Mouse (Mus musculus) layer of hippocampus, postnatal 14 days (tissue): ENCODE data around the gene Hoxc10. TPM values are rescaled to one million over a fixed set of nuclear protein-coding genes. Genes with fewer than 3 reads are reported as not detected.

Experiments
- DNase-seq, 2 experiments: peaks; one replicate each; pipeline ENCODE4 v3.0.0; 2021 to 2022; ENCODE audit warnings: low spot score in 2 of 2, mixed read lengths in 1 of 2
- total RNA-seq, 2 experiments: library from RNA; stranded (reverse); gene quantifications; 2 replicates each; pipeline ENCODE4 v1.2.3; 2021

The Hoxc10 gene
- total RNA-seq, 2 experiments from 2014 or later = not detected

DNA sequence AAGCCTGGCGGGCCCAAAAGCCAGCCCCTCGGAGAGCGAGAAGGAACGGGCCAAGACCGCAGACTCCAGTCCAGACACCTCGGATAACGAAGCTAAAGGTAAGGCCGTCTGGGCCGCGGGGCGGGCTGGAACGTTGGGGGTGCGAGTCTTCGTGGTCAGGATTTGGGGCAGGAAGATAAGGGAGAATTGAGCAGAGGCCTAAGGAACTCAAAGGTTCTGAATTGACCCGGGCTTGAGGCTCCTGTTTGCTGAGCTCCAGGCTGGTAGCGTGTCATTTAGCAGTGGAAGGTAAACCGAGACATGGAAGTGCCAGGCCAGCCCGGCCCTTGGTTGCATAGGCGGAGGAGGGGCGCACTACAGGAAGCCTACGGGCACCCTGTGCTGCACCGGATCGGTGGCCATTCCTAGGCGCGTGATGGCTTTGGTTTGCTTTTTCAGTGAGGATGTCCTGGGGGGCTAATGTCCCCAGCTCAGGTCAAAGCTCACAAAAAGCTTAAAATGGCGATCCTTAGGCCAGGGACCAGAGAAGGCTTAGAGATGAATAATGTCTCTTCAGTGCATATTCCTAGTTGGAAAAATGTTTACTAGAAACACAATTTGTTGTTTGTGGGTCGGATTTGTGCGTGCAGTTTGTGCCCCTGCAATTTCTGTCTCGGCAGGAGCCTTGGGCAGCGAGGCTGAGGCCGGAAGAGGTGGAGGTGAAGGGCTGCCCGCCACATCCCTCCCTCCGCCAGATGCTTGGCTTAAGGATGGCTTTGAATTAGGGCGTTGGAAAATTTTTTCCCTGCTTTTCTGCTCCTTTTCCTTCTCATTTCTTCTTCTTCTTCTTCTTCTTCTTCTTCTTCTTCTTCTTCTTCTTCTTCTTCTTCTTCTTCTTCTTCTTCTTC, 1.2 kb downstream of the Hoxc10 start:
- DNase-seq = no peak

DNA sequence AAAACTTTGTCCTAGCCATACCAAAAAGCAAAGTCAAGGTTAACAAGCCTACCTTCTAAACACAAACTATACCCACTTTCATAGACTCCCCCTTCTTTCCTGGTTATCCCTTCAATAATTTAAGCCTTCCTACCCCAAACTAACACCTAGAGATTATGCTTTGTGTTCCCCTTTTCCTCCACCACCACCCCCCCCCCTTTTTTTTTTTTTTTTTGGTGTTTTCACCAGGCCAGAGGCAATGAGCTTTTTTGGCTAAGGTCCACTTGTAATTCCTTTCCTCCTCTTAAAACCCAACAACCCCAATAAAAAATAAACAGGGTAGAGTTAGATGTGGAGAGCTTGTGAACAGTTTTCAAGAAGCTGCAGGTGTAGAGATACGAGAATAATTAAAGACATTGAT, 2.7 kb downstream of the Hoxc10 start:
- no peak for DNase-seq

DNA sequence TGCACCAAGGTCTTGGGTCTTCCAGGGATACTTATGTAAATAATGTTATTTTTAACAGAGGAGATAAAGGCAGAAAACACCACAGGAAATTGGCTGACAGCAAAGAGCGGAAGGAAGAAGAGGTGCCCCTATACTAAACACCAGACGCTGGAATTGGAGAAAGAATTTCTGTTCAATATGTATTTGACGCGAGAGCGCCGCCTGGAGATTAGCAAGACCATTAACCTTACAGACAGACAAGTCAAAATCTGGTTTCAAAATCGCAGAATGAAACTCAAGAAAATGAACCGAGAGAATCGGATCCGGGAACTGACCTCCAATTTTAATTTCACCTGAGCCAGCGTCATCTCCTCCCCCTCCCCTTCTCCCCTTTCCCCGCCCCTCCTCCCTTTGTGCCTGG, 4.1 kb downstream of the Hoxc10 start:
- peak in 1 of 2 experiments; percentile 26 for DNase-seq

DNA sequence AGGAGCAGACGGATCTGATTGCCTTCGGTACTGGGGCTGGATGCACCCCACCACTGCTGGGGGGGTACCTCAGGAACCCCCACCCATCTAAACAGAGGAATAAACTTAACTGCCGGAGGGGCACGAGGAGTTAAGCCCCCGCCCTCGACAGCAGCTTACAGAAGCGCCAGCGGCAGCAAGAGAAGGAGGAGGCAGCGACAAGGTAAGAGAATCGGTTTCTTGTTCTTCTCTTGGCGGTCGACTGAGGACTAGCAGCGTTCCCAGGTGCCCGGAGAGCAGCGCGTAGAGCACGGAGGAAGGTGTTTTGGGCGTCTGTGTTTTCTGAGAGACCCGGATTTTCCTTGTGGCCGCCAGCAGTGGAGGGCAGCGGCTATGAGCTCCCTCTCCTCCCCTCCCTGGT, 5.7 kb downstream of the Hoxc10 start:
- no peak for DNase-seq

DNA sequence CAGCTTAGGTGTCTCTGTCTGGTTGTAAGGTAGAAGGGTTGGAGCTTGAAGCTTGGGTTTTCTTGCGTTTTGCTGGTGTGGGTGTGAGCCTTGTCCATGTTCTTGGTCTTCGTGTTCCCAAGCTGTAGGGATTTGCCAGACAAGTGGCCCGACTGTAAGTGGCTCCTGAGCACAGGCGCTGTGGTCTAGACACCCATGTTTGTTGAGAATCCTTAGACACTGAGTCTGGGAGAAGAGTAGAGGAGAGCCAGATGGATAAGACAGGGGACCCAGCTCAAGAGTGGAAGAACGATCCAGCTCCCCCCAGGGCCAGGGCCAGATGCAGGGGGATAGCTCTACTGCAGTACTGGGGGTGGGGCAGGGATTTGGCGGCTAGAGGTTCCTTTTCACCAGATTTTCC, 6.2 kb downstream of the Hoxc10 start:
- DNase-seq = no peak

DNA sequence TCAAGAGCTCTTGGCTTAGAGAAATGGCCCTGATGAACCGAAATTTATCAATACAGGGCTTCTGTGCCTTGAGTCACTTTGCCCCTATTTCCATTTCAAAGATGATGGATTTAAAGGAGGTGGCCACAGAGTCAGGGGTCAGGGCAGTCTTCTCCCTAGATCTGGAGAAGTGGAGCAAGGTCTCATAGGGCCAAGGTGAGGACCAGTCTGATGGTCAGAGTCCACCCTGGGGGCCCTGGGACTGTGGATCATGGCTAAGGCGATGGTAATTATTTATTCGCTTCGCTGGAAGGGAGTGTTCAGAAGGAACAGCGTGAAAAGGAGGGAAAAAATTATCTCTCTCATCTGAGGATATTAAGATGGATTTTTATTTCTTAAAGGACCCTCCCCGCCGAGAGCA, 8.4 kb downstream of the Hoxc10 start:
- no peak for DNase-seq

DNA sequence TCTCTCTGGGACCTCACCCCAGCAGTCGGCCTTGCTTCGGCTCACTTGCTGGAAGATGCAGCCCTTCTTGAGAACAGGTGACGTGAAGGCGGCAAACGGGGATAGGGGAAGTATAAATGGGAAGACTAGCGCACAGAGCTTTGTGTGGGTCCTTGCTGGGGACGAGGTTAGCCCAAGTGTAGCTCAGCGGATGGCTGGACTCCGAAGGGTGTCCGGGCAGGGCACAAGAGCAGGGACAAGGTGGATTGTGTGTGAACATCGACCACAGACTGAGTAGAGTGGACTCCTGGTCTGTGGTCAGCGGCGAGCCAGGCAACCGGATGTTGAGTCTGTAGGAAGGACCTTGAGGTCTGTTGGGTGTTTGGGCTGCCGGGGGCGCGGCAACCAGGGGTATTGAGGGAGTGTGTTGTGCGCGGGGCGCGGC, 9.1 kb downstream of the Hoxc10 start:
- DNase-seq = no peak

DNA sequence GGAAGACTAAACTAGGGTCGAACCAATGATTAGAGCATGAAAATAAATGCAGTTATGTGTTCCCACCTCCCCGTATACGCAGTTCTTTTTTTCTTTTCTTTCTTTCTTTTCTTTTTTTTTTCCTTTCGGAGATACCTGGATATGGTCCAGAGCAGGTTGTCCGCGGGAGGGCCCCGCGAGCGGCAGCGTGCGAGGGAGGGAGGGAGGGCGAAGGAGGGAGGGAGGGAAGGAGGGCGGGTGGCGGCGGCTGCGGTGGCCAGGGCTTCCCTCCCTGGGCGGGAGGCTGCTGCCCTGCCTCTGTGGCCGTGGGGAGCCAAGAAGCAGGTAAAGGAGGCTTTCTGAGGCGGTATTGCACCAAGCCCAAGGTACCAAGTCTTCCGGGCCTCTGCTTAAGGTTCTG, 9.6 kb downstream of the Hoxc10 start, which contains the start of gene Hoxc9:
TSS of gene Hoxc9 (plus strand) at position 269 of the 400 bp plus-strand sequence.
- DNase-seq = no peak

DNA sequence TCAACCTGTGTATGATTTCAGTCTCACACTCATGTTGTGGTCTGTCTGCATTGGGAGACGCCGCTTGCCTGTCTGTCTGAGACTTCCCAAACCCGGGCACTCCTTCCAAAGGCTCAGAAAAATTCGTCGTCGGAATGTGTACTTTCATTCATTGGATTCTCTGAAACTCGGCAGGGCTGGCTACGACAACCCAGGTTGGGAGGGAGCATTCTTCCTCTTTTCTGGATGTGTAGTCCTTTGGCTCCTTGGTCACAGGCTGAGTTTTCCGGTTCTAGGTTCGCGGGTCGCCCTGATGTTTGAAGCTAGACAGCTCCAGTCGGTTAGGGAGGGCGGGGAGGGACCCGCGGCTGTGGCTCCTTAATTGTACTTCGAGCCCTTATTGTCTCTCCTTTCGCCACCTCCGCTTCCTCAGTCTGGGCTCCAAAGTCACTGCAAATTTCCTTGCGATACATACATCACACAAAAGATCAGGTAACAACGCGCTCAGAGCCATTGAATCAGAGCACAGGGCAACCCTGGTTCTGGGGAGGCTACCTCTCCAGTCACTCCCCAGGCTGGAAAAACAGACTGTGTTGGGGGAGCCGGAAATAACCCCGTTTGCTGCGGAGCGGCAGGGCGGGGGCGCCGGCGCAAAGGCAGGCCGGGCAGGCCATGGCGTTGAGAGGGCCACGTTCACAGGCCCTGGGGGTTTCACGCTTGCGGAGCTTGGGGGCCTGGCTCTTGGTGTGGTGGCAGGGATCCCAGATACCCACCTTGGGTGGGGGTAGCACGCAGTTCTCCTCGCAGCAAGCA, 10.2 kb downstream of the Hoxc10 start:
- DNase-seq = no peak

DNA sequence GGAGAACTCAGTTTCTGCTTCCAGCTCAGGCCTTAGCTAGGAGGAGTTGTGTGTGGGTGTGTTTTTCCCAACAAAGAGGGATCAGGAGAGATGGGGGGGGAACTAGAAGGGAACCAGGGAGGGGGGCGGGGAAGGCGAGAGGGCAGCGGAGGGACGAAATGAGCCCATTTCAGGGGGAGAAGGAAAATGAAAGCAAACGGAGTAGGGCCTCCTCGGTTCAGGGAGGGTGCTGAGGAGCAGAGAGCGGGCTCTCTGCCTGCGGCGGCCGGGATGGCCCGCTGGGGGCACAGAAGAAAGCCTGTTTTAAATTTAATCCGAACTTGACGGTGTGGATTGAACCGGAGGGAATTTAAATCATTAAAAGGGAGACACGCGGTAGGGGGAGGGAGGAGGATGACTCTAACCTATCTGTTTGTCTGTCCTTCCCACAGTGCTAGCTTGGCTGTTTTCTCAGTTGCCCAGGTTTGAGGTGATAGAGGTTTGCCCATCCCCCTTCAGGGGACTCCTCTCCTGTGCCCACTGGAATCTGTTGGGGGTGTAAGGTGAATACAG, 10.9 kb downstream of the Hoxc10 start:
- DNase-seq = no peak

DNA sequence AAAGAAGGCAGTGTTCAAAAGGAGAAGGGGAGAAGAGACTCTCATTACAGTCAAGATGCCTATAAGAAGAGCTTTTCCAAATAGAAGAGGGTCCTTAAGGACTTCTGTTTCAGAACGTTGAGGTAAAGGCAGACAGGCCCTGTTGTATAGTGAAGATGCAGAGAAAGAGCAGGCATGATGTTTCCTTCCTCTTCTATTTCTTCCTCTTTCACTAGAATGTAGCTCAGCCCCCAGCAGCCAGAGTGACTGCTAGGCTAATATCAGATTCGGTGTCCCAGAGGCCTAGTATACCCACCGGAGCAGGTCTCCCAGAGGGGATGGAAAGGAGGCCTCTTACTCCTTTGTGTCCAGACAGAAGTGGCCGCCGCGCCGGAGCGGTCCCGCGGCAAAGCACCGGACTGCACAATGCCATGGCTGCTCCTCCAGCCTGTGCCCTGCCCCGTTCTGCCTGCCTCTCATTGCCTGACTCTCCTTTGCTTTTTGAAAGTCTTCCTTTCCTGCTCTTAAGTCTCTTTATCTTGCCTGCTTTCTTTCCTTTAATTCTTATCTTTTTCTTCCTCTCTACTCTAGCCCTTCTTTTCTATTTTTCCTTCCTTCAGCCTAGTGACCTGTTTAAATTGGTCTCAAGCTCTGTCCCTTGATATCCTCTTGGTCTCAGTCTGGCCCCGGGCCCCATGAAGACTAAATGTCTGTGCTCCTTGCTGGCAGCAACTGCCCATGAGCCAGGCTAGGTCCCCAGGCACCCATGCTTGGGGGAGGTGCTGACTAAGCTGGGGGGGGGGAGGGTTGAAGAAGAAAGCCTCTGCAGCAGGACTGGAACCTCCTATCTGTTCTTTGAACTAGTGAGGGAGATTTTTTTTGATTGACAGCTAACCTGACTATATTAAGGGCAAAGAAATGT, 12.3 kb downstream of the Hoxc10 start:
- no peak for DNase-seq

DNA sequence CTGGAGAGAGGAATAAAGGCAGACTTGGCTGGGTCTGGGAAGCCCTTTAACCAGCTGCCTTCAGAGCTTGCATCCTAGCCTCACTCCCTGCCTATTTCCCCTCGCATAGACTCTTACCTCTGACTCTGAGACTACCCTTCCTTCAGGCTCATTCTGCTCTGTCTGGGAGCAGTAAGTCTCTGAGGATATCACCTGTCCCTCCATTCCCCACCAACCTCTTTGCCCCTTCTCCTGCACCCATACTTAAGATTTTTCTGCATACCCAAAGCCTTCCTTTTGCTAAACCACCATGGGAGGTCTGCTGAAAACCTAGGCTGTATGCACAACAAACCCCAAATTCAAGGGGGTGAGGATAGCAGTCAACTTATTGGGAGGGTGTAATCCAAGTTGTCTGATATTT, 13.3 kb downstream of the Hoxc10 start:
- DNase-seq = no peak

DNA sequence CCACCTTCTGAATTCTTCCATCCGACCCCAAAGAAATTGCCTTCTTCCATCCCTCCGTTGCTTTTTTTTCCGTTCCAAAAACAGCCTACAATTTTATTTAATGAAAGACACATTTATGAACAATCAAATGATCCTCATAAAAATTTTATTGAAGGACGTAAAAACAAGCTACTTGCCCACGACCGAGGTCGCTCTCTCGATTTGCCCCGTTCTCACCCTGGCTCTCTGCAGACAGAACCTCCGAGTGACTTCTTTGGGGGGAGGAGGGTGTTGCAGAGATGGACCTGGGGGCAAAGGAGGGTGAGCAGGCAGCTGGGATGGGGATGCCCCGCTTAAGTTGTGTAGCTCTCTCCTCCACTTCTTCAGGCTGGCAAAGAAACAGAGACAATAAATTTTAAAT, 13.8 kb downstream of the Hoxc10 start:
- DNase-seq = no peak

DNA sequence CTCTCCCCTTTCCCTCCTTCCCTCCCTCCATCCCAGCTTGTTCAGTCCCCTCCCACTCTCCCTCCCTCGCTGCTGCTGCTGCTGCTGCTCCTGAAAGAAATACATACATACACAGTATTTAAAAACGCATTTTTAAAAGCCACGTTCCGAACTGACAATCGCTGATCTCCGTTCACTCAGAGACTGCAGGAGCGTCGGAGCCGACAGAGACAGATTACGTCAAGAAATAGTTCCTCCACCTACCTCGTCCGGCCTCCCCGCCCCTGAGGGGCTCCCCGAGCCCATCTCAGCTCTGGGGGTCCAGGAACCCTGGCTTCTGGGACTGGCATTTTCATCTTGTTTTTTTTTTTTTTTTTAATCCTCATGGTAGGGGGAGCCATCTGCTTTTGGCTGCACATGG, 14.3 kb downstream of the Hoxc10 start:
- no peak for DNase-seq

DNA sequence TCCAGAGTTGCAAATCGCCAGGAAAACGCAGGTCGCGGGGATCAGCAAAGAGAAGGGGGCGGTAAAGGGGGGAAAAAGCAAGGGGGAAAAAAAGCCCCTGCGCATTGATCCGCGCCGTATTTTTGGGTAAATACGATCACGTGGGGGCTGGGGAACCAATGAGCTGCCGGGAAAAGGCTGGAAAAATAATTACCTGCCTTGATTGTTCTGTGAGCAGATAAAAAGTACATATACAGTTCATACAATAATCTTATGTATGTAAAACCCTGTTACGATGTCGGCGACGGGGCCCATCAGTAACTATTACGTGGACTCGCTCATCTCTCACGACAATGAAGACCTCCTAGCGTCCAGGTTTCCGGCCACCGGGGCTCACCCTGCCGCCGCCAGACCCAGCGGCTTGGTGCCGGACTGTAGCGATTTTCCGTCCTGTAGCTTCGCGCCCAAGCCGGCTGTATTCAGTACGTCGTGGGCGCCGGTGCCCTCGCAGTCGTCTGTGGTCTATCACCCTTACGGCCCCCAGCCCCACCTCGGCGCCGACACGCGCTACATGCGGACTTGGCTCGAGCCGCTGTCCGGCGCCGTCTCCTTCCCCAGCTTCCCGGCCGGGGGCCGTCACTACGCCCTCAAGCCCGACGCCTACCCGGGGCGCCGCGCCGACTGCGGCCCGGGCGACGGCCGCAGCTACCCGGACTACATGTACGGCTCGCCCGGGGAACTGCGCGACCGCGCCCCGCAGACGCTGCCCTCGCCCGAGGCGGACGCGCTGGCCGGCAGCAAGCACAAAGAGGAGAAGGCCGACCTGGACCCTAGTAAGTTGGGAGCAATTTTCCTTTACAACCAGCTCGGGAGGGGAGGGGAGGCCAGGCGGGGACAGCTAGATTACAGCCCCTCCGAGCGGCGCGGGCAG, 15.0 kb downstream of the Hoxc10 start:
- DNase-seq = no peak

DNA sequence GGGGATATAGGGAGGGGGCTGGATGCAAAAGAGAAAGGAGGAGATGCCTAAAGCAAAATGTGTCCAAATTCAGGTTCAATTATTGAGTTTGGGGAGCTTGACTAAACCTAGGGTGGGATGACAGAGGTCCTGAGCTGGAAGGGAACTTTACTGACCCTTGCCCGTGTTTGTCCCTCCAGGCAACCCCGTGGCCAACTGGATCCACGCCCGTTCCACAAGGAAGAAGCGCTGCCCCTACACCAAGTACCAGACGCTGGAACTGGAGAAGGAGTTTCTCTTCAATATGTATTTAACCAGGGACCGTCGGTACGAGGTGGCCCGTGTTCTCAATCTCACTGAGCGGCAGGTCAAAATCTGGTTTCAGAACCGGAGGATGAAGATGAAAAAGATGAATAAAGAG, 17.1 kb downstream of the Hoxc10 start:
- no peak for DNase-seq

DNA sequence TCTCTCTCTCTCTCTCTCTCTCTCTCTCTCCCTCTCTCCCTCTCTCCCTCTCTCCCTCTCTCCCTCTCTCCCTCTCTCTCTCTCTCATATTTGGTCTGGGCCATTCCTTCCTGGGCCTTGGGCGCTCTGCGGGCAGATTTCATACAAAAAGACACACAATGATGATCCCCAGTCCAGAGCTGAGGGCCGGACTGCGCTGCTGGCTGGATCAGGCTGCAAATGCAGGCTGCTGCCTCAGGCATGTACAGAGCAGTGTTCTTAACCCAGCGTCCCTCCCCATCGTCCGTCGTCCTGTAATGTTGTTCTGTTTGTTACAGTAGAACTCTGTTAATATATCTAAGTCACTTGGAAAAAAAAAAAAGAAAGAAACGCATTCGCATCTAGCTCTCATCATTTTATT, 17.9 kb downstream of the Hoxc10 start:
- DNase-seq = no peak

DNA sequence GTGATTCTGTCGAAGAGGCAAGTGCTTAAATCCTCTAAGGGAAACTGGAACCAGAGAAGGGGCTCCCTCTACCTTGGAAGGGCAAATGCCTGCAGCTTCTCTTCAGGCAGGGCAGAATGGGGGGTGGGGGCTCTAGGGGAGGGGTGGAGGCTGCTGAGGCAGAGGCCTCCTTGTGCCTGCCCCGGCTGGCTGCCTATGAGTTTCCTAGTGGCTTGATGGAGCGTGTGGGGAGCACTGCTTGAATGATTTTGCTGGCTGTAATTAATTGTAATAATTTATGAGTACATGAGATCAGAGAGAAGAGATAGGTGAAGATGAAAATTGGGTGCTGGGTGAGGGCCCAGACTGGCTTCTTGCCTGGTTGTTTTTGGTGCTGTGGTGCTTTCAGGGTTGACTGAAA, 18.3 kb downstream of the Hoxc10 start:
- DNase-seq = no peak

DNA sequence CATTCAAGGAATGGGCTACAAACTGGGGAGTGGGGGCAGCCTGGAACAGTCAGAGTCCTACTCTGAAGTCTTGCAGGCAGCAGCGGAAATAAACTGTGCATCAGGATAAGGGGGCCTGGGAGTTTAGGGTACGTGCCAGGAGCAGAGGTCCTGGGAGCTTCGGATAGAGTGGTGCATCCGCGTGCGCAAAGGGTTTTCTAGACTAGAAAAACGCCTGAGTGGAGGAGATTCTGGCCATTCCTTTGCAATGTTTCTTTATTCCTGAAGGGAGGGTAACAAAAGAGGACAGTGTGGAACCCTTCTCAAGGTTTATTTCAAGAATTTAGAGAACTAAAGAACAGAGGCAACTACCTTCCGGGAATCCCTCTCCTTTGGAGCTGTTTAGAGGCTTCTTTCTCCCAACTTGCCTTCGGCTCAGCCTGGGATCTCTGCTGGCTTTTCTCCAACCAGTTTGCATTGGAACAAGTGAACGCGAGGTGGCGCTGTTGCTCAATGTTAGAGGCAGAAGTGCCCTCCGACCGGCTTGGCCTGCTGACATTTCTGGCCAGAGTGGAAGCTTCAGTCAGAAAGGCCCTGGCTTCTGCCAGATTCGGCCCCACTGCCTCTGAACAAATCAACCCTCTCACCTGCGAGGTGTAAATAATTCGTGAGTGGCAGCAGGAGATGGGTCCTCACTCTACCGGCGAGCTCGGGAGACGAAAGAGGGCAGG, 20.7 kb downstream of the Hoxc10 start:
- DNase-seq = peak; percentile 79 to 88
